Mouse (Mus musculus) ovary, postnatal 36 days (tissue): ENCODE data around the gene Ugt1a2.
"Not testable (repeated sequence)": the region's sequence is repeated elsewhere in the genome, so short reads cannot be mapped to it uniquely, and the experiment has no call there.

ENCODE experiments used
- DNase-seq: peaks from one replicate; pipeline ENCODE4 v3.0.0; 2022; ENCODE audit warnings: low spot score, mixed read lengths

The Ugt1a2 gene

GRCm38 (mm10) chr1:88218051-88218450 is 17.6 kb downstream of the Ugt1a2 start:
- no peak for DNase-seq

- DNase-seq, result no peak
Measured at GRCm38 (mm10) chr1:88218591-88218990, 18.2 kb downstream of the Ugt1a2 start.

GRCm38 (mm10) chr1:88219054-88219453 is 18.7 kb downstream of the Ugt1a2 start:
- DNase-seq, result no peak

- no peak for DNase-seq
Measured at GRCm38 (mm10) chr1:88220336-88220735, 19.9 kb downstream of the Ugt1a2 start.

GRCm38 (mm10) chr1:88222216-88222615 is 21.8 kb downstream of the Ugt1a2 start:
- DNase-seq, result no peak

GRCm38 (mm10) chr1:88223011-88223515 is 22.7 kb downstream of the Ugt1a2 start:
- DNase-seq, result not testable (repeated sequence)

- DNase-seq, result no peak
Measured at GRCm38 (mm10) chr1:88223591-88223990, 23.2 kb downstream of the Ugt1a2 start.

GRCm38 (mm10) chr1:88224029-88224776 is 23.8 kb downstream of the Ugt1a2 start:
- peak; percentile 56 for DNase-seq

GRCm38 (mm10) chr1:88225301-88225700 is 24.9 kb downstream of the Ugt1a2 start:
- not testable (repeated sequence) for DNase-seq

GRCm38 (mm10) chr1:88225741-88226140 is 25.3 kb downstream of the Ugt1a2 start:
- DNase-seq, result no peak

GRCm38 (mm10) chr1:88226670-88227379 is 26.4 kb downstream of the Ugt1a2 start, which contains the start of gene Mroh2a:
Gene Mroh2a (plus strand): TSS chr1:88226986.
- no peak for DNase-seq

GRCm38 (mm10) chr1:88227482-88227881 is 27.1 kb downstream of the Ugt1a2 start:
- DNase-seq, result no peak

GRCm38 (mm10) chr1:88228121-88228520 is 27.7 kb downstream of the Ugt1a2 start:
- DNase-seq, result peak; percentile 21

GRCm38 (mm10) chr1:88229566-88229965 is 29.2 kb downstream of the Ugt1a2 start:
- no peak for DNase-seq

- DNase-seq, result peak; percentile 6
Measured at GRCm38 (mm10) chr1:88229986-88230385, 29.6 kb downstream of the Ugt1a2 start.

- peak; percentile 8 for DNase-seq
Measured at GRCm38 (mm10) chr1:88230421-88230820, 30.0 kb downstream of the Ugt1a2 start.

GRCm38 (mm10) chr1:88230981-88231802 is 30.8 kb downstream of the Ugt1a2 start:
- peak; percentile 5 for DNase-seq

GRCm38 (mm10) chr1:88231803-88232499 is 31.6 kb downstream of the Ugt1a2 start:
- DNase-seq, result peak; percentile 10

GRCm38 (mm10) chr1:88232664-88233380 is 32.4 kb downstream of the Ugt1a2 start:
- DNase-seq, result peak; percentile 3

- DNase-seq, result peak; percentile 25
Measured at GRCm38 (mm10) chr1:88233421-88234247, 33.2 kb downstream of the Ugt1a2 start.
